ENCODE assay signal across 15 mouse cellular contexts in the genomic region with DNA sequence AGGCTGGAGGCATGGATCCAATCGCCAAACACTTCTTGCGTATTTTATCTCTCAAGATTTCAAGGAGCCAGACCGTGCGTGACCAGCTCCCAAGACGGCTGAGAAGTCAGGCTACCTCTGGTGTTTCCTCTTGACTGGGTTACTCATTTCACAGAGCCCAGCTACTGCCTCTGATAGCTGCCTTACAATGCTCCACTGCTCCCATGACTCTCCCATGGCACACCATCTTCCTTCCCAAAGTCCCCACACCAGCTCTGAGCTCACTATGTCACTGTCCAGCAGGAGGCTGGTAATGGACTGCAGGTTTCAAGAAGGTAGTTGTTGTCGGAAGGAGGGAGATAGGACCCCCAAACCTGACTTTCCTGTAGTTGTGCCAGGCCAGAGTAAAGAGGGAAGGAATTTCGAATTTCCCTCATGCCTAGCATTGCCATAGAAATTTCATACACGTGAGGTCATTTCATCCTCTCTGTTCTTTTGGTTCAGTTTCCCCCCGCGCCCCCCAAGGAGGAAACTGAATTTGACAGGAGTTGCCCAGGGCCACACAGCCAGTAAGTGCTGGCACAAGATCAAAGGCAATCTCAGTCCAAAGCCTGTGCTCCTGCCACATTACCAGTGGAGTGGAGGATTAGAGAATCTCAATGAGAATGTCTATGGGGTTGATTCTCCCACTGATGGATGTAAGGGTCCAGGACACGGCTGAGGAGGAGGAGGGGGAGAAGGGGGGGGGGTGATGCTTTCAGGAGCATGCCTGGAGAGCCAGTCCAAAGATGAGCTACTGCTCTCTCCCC.
A peak's percentile ranks its signal among the peaks of the same experiment; 100 is the strongest.
DNase-seq lines count a peak whose midpoint lies in the region; ATAC-seq and TF ChIP-seq lines count a peak whose summit lies in the region.
"Had no signal": no experiment of that assay in that cellular context is flagged by ENCODE, and none has a peak within 500 bp of the region (broad histone marks: within the 10 kb centered on the region; RNA-seq: fewer than 3 reads in every experiment).

No protein-coding gene starts in this region.

- TF ChIP-seq POLR2A in thymus, adult 2 months (IDR thresholded peaks at IDR 0.05; ENCODE audit: control insufficient read depth, extremely low read depth, insufficient read depth, low read length, poor library complexity), result no peak

- peak; percentile 79 for DNase-seq in heart, adult 11 months
- no peak for DNase-seq in heart, postnatal 36 days
- DNase-seq in lung, postnatal 25 days (ENCODE audit: low spot score), result no peak
- DNase-seq in embryonic facial prominence, embryonic 10.5 days (ENCODE audit: low spot score), result peak; percentile 8
- no peak for DNase-seq in thymus, adult 2 months
- DNase-seq: heart, adult 2 months; heart, postnatal 14 days; kidney, postnatal 36 days; layer of hippocampus, postnatal 36 days; liver, postnatal 0 days; right cerebral cortex, postnatal 25 days had no signal

- 50% methylated on average over 10 of the region's 11 CpGs for WGBS in lung, embryonic 15.5 days
- 79% methylated on average over 11 of the region's 11 CpGs for WGBS in embryonic facial prominence, embryonic 10.5 days
- 64% methylated on average over 11 of the region's 11 CpGs for WGBS in liver, embryonic 12.5 days (ENCODE audit: insufficient replicate concordance)
- 85% methylated on average over 11 of the region's 11 CpGs for WGBS in thymus, adult 2 months

- H3K9ac ChIP-seq in lung, embryonic 15.5 days, result no peak overlapping the region
- H3K9ac ChIP-seq in liver, embryonic 12.5 days, result no peak overlapping the region
- H3K9ac ChIP-seq: limb, embryonic 12.5 days; liver, postnatal 0 days had no signal

- no peaks in the 10 kb centered on the region for H3K36me3 ChIP-seq in lung, embryonic 15.5 days
- no peaks in the 10 kb centered on the region for H3K36me3 ChIP-seq in embryonic facial prominence, embryonic 10.5 days (replicated peaks)
- H3K36me3 ChIP-seq in liver, embryonic 12.5 days, result no peaks in the 10 kb centered on the region
- H3K36me3 ChIP-seq in thymus, adult 2 months (ENCODE audit: control insufficient read depth, insufficient read depth, low read length), result no peaks in the 10 kb centered on the region
- H3K36me3 ChIP-seq: limb, embryonic 12.5 days had no signal

- H3K27me3 ChIP-seq in lung, embryonic 15.5 days, result no peaks in the 10 kb centered on the region
- no peaks in the 10 kb centered on the region for H3K27me3 ChIP-seq in embryonic facial prominence, embryonic 10.5 days (replicated peaks; ENCODE audit: low read depth, poor library complexity, severe bottlenecking)
- no peaks in the 10 kb centered on the region for H3K27me3 ChIP-seq in liver, embryonic 12.5 days (replicated peaks)
- no peaks in the 10 kb centered on the region for H3K27me3 ChIP-seq in thymus, adult 2 months (ENCODE audit: control insufficient read depth, insufficient read depth, low read length)
- H3K27me3 ChIP-seq: limb, embryonic 12.5 days had no signal

- H3K4me2 ChIP-seq in lung, embryonic 15.5 days, result no peak overlapping the region
- no peak overlapping the region for H3K4me2 ChIP-seq in liver, embryonic 12.5 days
- H3K4me2 ChIP-seq: limb, embryonic 12.5 days had no signal

- H3K4me3 ChIP-seq in lung, embryonic 15.5 days, result no peak overlapping the region
- no peak overlapping the region for H3K4me3 ChIP-seq in embryonic facial prominence, embryonic 10.5 days
- H3K4me3 ChIP-seq in liver, embryonic 12.5 days, result no peak overlapping the region
- H3K4me3 ChIP-seq in thymus, adult 2 months (ENCODE audit: control insufficient read depth, insufficient read depth, low read length), result no peak overlapping the region
- H3K4me3 ChIP-seq: heart, adult 2 months; limb, embryonic 12.5 days had no signal

- intact Hi-C loops in heart, postnatal 36 days (cut with DNase I), result no loop called here

- H3K27ac ChIP-seq in lung, embryonic 15.5 days, result no peak overlapping the region
- no peak overlapping the region for H3K27ac ChIP-seq in embryonic facial prominence, embryonic 10.5 days (replicated peaks)
- no peak overlapping the region for H3K27ac ChIP-seq in liver, embryonic 12.5 days
- no peak overlapping the region for H3K27ac ChIP-seq in thymus, adult 2 months (ENCODE audit: control insufficient read depth, insufficient read depth, low read length)
- H3K27ac ChIP-seq: heart, adult 2 months; limb, embryonic 12.5 days had no signal

- no peak for TF ChIP-seq CTCF in thymus, adult 2 months (IDR thresholded peaks at IDR 0.05; ENCODE audit: borderline replicate concordance, control insufficient read depth, extremely low read depth, insufficient read depth, low read length, poor library complexity)

- ATAC-seq in lung, embryonic 15.5 days (ENCODE audit: borderline replicate concordance, extremely low read depth, low FRiP score, low TSS enrichment), result peak; percentile 24; the same call in 1 of the 2 replicates
- no peak for ATAC-seq in liver, embryonic 12.5 days
- ATAC-seq: CD4-positive, CD25-positive, alpha-beta regulatory T cell, adult 4 months; liver, postnatal 0 days had no signal

- H3K4me1 ChIP-seq in lung, embryonic 15.5 days, result peaks cover 6% of the 10 kb centered on the region; the same call in 1 of the 2 replicates
- peaks cover 9% of the 10 kb centered on the region for H3K4me1 ChIP-seq in embryonic facial prominence, embryonic 10.5 days
- no peaks in the 10 kb centered on the region for H3K4me1 ChIP-seq in liver, embryonic 12.5 days
- no peaks in the 10 kb centered on the region for H3K4me1 ChIP-seq in thymus, adult 2 months (replicated peaks; ENCODE audit: control insufficient read depth, insufficient read depth, low read length)
- H3K4me1 ChIP-seq: limb, embryonic 12.5 days had no signal

- H3K9me3 ChIP-seq in lung, embryonic 15.5 days, result no peaks in the 10 kb centered on the region
- no peaks in the 10 kb centered on the region for H3K9me3 ChIP-seq in embryonic facial prominence, embryonic 10.5 days
- H3K9me3 ChIP-seq in liver, embryonic 12.5 days (replicated peaks), result no peaks in the 10 kb centered on the region
- H3K9me3 ChIP-seq: limb, embryonic 12.5 days had no signal

Comparison
In these comparisons a context has a peak if more than half of its experiments do, and no peak if none do; other contexts are left out.
1. DNase-seq: peak in heart, adult 11 months (single experiment) and embryonic facial prominence, embryonic 10.5 days (single experiment); none in heart, postnatal 36 days (0 of 2), lung, postnatal 25 days (single experiment) and thymus, adult 2 months (single experiment).